Mouse (Mus musculus): ENCODE data around the gene 4930412O13Rik. TPM values are rescaled to one million over a fixed set of nuclear protein-coding genes. Genes with fewer than 3 reads are reported as not detected.

Gene 4930412O13Rik
- polyA plus RNA-seq, 1 experiment from 2014 or later, result 1.7 TPM

DNA sequence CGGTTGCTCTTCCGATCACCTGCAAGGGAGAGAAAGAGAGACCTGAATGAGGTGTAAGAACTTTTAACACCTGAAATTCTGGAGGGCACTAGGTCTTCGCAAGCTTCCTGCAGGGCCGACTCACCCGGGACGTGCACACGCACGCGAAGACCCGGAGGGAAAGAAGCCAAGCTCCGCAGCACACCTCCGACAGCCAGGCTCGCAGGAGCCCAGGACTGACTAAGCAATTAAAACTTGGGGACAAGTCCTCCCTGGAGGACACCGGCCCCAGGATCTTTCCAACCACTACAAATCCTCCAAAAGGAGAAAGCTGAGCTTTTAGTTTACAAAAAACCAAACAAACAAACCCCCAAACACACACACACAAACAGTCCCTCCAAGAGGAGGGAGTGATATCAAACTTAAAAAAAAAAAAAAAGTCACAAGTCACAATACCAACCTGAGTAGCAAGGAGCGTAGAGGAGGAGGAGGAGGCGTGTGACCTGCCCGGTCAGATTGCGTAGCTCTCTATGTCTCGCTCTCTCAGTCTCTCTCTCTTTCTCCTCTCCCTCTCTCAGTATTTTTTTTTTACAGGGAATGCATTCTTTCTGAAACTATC lies 3.0 kb upstream of the 4930412O13Rik start:
- H3K4me1 ChIP-seq (ENCODE audit: control insufficient read depth, insufficient read depth, low read length), result peaks cover 8% of the 10 kb centered on the region; the same call in 1 of the 2 replicates
- H3K4me3 ChIP-seq (replicated peaks; ENCODE audit: low read depth, low read length), result peak overlapping the region; percentile 45
- 2% methylated on average over 19 of the region's 19 CpGs for whole genome bisulfite sequencing
- peak overlapping the region; percentile 87 for H3K27ac ChIP-seq (replicated peaks; ENCODE audit: low read depth, low read length)
- H3K4me2 ChIP-seq (ENCODE audit: low read length), result peak overlapping the region; percentile 65
- peaks cover 80% of the 10 kb centered on the region for H3K27me3 ChIP-seq (ENCODE audit: control insufficient read depth, insufficient read depth, low read length)
- DNase-seq (peak; percentile 55), ATAC-seq (ENCODE audit: low FRiP score, low TSS enrichment) (no peak)
- 0 out of 2 replicates have a peak, but pooled peaks cover 9% of the 10 kb centered on the region for H3K36me3 ChIP-seq (ENCODE audit: control insufficient read depth, insufficient read depth, low read length)
- H3K9ac ChIP-seq (replicated peaks; ENCODE audit: low read length), result peak overlapping the region; percentile 72
- H3K9me3 ChIP-seq (ENCODE audit: control insufficient read depth, low read length), result no peaks in the 10 kb centered on the region

DNA sequence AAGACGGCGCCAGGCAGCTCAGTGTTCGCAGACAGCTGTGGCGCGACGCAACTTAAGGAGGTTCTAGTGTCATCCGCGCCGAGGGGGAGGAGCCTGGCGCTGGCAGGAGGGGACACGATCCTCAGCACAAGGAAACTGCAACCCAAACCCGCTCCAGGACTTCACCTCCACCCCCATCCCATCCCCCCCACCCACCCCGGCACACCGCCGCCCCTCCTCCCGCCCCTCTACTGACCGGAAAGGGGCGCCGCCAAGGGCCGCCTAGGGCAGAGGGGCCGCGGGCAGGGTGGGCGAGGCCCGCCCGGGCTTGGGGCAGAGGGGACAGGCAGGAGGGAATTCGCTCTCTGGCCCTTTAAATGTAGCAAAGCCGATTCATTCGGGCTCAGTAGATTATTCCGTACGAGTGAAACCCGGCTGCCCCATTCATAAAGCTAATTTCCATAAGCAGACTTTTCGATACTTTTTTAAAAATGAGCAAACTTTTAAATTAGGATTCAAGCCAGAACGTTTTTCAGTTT lies 2.4 kb upstream of the 4930412O13Rik start:
- under 1% methylated on average over 33 of the region's 33 CpGs for WGBS
- Histone ChIP-seq H3K36me3 (ENCODE audit: control insufficient read depth, insufficient read depth, low read length) (0 out of 2 replicates have a peak, but pooled peaks cover 9% of the 10 kb centered on the region), H3K4me1 (ENCODE audit: control insufficient read depth, insufficient read depth, low read length) (peaks cover 8% of the 10 kb centered on the region; the same call in 1 of the 2 replicates), H3K27ac (replicated peaks; ENCODE audit: low read depth, low read length) (peak overlapping the region; percentile 87), H3K9me3 (ENCODE audit: control insufficient read depth, low read length) (no peaks in the 10 kb centered on the region), H3K27me3 (ENCODE audit: control insufficient read depth, insufficient read depth, low read length) (peaks cover 75% of the 10 kb centered on the region), H3K9ac (replicated peaks; ENCODE audit: low read length) (peak overlapping the region; percentile 51; the same call in 1 of the 2 replicates), H3K4me2 (ENCODE audit: low read length) (peak overlapping the region; percentile 65), H3K4me3 (replicated peaks; ENCODE audit: low read depth, low read length) (peak overlapping the region; percentile 45)
- DNase-seq (peak; percentile 83), ATAC-seq (ENCODE audit: low FRiP score, low TSS enrichment) (peak; percentile 28; the same call in 1 of the 2 replicates)

DNA sequence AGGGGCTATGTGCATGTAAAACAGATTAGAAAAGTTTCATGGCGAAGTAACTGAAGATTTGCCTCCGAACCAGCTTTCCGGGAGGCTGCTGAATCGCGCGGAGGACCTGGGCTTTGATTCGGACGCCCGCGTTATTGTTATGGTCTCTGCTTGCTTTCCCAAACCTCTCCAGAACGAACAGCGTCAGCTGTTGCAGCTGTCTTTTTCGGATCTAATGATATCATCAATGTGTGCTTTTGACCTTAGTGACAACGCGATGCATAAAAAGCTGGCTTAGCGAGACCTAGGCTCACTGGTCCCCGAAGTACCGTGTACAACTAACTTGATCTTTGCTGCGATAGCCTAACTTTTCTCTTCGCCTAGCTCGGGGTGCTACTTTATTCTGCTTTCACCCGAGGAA lies 2.0 kb upstream of the 4930412O13Rik start:
- H3K36me3 ChIP-seq (ENCODE audit: control insufficient read depth, insufficient read depth, low read length), result 0 out of 2 replicates have a peak, but pooled peaks cover 7% of the 10 kb centered on the region
- H3K9me3 ChIP-seq (ENCODE audit: control insufficient read depth, low read length), result no peaks in the 10 kb centered on the region
- DNase-seq (peak; percentile 60), ATAC-seq (ENCODE audit: low FRiP score, low TSS enrichment) (no peak; the same call in 1 of the 2 replicates)
- peak overlapping the region; percentile 87; the same call in 1 of the 2 replicates for H3K27ac ChIP-seq (replicated peaks; ENCODE audit: low read depth, low read length)
- peak overlapping the region; percentile 51; the same call in 1 of the 2 replicates for H3K9ac ChIP-seq (replicated peaks; ENCODE audit: low read length)
- peaks cover 70% of the 10 kb centered on the region for H3K27me3 ChIP-seq (ENCODE audit: control insufficient read depth, insufficient read depth, low read length)
- H3K4me2 ChIP-seq (ENCODE audit: low read length), result peak overlapping the region; percentile 65
- H3K4me3 ChIP-seq (replicated peaks; ENCODE audit: low read depth, low read length), result peak overlapping the region; percentile 45
- WGBS, result under 1% methylated on average over 22 of the region's 22 CpGs
- H3K4me1 ChIP-seq (ENCODE audit: control insufficient read depth, insufficient read depth, low read length), result peaks cover 8% of the 10 kb centered on the region; the same call in 1 of the 2 replicates

DNA sequence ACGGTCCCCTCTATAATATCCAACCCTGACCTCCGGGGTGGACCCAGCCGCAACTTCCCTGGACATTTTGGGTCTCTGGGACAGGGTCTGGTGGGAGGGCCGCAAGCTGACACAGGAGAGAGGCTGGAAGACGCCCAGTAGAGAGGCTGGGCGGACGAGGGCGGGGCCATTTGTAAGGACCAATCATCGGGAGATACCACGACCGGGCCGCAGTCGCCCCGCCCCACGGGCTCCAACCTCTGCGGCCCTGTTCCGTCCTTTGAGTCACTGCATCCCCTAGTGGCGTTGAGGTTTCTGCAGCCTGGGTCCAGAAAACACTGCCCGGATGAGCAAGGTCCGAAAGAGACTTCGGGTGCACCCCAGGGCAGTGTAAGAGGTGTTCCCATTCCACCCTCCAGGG lies 1.6 kb upstream of the 4930412O13Rik start:
- Histone ChIP-seq H3K4me1 (ENCODE audit: control insufficient read depth, insufficient read depth, low read length) (peaks cover 8% of the 10 kb centered on the region; the same call in 1 of the 2 replicates), H3K27ac (replicated peaks; ENCODE audit: low read depth, low read length) (peak overlapping the region; percentile 89; the same call in 1 of the 2 replicates), H3K9me3 (ENCODE audit: control insufficient read depth, low read length) (no peaks in the 10 kb centered on the region), H3K36me3 (ENCODE audit: control insufficient read depth, insufficient read depth, low read length) (0 out of 2 replicates have a peak, but pooled peaks cover 3% of the 10 kb centered on the region), H3K27me3 (ENCODE audit: control insufficient read depth, insufficient read depth, low read length) (peaks cover 66% of the 10 kb centered on the region), H3K9ac (replicated peaks; ENCODE audit: low read length) (no peak overlapping the region; the same call in 1 of the 2 replicates), H3K4me3 (replicated peaks; ENCODE audit: low read depth, low read length) (peak overlapping the region; percentile 45), H3K4me2 (ENCODE audit: low read length) (peak overlapping the region; percentile 65)
- peak; percentile 93 for DNase-seq
- ATAC-seq (ENCODE audit: low FRiP score, low TSS enrichment), result peak; percentile 88
- WGBS, result under 1% methylated on average over 21 of the region's 21 CpGs

DNA sequence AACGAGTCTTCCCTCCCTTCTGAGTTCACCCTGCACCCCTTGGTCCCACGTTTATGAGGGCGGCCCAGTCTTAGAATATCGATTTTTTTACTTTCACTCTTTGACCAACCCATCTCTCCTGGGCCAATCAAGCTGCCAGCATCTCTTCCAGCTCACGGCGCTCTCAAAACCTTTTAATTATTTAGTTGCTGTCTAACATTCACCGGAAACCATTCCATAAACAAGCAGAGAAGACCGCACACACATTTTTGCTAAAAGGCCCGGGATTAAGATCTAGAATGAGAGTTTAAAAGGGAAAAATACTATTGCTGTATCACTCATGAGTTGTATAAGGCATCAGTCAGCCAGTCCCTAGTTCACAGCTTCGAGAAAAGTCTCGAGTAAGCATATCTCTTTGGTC lies 781 bp upstream of the 4930412O13Rik start:
- H3K4me2 ChIP-seq (ENCODE audit: low read length), result peak overlapping the region; percentile 65
- 2% methylated on average over 11 of the region's 11 CpGs for WGBS

DNA sequence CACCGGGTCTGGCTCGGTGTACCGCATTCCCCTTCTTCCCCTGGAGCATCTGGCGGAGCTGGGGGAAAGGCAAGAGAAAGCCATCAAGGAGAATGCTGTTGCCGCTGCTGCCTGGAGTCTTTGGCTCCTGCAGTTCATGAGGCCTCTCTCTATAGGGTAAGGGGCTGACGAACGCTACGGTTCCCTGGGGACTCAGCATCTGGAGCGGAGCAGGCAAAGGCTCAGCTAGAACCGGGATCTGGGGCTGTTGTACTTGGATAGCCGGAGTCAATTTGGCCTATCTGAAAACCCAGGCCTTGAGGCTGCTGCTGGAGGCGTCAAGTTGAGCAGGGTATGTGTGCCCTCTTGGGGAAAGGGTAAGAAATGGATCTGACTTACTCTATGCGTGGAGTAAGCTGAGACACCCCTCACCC lies 565 bp downstream of the 4930412O13Rik start:
- Histone ChIP-seq H3K4me1 (ENCODE audit: control insufficient read depth, insufficient read depth, low read length) (peaks cover 8% of the 10 kb centered on the region; the same call in 1 of the 2 replicates), H3K27ac (replicated peaks; ENCODE audit: low read depth, low read length) (peak overlapping the region; percentile 89), H3K27me3 (ENCODE audit: control insufficient read depth, insufficient read depth, low read length) (peaks cover 69% of the 10 kb centered on the region), H3K36me3 (ENCODE audit: control insufficient read depth, insufficient read depth, low read length) (no peaks in the 10 kb centered on the region), H3K9ac (replicated peaks; ENCODE audit: low read length) (peak overlapping the region; percentile 69), H3K9me3 (ENCODE audit: control insufficient read depth, low read length) (no peaks in the 10 kb centered on the region), H3K4me3 (replicated peaks; ENCODE audit: low read depth, low read length) (peak overlapping the region; percentile 45), H3K4me2 (ENCODE audit: low read length) (peak overlapping the region; percentile 65)
- 2% methylated on average over 13 of the region's 13 CpGs for whole genome bisulfite sequencing
- ATAC-seq (ENCODE audit: low FRiP score, low TSS enrichment), result no peak
- peak; percentile 70 for DNase-seq

More for the DNA sequence above, 781 bp upstream of the 4930412O13Rik start:
- ATAC-seq (ENCODE audit: low FRiP score, low TSS enrichment) (no peak), DNase-seq (peak; percentile 45)
- peaks cover 66% of the 10 kb centered on the region for H3K27me3 ChIP-seq (ENCODE audit: control insufficient read depth, insufficient read depth, low read length)
- H3K27ac ChIP-seq (replicated peaks; ENCODE audit: low read depth, low read length), result peak overlapping the region; percentile 89
- peaks cover 8% of the 10 kb centered on the region; the same call in 1 of the 2 replicates for H3K4me1 ChIP-seq (ENCODE audit: control insufficient read depth, insufficient read depth, low read length)
- H3K36me3 ChIP-seq (ENCODE audit: control insufficient read depth, insufficient read depth, low read length), result no peaks in the 10 kb centered on the region
- peak overlapping the region; percentile 69 for H3K9ac ChIP-seq (replicated peaks; ENCODE audit: low read length)
- peak overlapping the region; percentile 45 for H3K4me3 ChIP-seq (replicated peaks; ENCODE audit: low read depth, low read length)
- no peaks in the 10 kb centered on the region for H3K9me3 ChIP-seq (ENCODE audit: control insufficient read depth, low read length)

DNA sequence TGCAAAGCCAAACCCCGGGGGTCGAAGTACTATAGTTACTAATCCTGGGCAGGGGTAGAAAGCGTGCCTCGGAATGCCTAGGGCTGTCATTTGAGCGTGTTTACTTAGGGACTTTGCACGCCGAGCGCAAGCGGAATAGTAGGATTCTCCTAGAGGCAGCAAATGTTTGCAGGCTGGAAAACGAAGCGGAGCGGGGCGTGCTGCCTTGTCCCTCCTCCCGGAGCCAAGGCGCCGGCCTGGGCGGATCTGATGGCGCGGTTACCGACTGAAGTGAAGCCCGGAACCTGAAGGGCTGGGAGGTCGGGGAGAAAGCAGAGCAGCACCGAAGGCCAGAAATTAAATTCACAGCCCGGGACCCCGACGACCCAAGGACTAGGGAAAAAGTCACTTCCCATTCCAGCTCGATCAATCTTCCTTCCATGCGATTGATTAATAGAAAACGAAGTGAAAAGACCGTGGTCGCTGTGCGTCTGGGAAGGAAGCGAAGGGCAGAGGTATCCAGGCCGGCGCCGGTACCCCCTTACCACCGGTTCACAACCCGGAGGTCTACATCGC lies 1.4 kb downstream of the 4930412O13Rik start:
- Histone ChIP-seq H3K4me2 (ENCODE audit: low read length) (peak overlapping the region; percentile 65), H3K4me3 (replicated peaks; ENCODE audit: low read depth, low read length) (peak overlapping the region; percentile 45), H3K9ac (replicated peaks; ENCODE audit: low read length) (peak overlapping the region; percentile 69), H3K27ac (replicated peaks; ENCODE audit: low read depth, low read length) (peak overlapping the region; percentile 89), H3K4me1 (ENCODE audit: control insufficient read depth, insufficient read depth, low read length) (peaks cover 8% of the 10 kb centered on the region; the same call in 1 of the 2 replicates), H3K27me3 (ENCODE audit: control insufficient read depth, insufficient read depth, low read length) (peaks cover 75% of the 10 kb centered on the region), H3K36me3 (ENCODE audit: control insufficient read depth, insufficient read depth, low read length) (no peaks in the 10 kb centered on the region), H3K9me3 (ENCODE audit: control insufficient read depth, low read length) (no peaks in the 10 kb centered on the region)
- WGBS, result under 1% methylated on average over 39 of the region's 39 CpGs
- DNase-seq (peak; percentile 70), ATAC-seq (ENCODE audit: low FRiP score, low TSS enrichment) (no peak)

DNA sequence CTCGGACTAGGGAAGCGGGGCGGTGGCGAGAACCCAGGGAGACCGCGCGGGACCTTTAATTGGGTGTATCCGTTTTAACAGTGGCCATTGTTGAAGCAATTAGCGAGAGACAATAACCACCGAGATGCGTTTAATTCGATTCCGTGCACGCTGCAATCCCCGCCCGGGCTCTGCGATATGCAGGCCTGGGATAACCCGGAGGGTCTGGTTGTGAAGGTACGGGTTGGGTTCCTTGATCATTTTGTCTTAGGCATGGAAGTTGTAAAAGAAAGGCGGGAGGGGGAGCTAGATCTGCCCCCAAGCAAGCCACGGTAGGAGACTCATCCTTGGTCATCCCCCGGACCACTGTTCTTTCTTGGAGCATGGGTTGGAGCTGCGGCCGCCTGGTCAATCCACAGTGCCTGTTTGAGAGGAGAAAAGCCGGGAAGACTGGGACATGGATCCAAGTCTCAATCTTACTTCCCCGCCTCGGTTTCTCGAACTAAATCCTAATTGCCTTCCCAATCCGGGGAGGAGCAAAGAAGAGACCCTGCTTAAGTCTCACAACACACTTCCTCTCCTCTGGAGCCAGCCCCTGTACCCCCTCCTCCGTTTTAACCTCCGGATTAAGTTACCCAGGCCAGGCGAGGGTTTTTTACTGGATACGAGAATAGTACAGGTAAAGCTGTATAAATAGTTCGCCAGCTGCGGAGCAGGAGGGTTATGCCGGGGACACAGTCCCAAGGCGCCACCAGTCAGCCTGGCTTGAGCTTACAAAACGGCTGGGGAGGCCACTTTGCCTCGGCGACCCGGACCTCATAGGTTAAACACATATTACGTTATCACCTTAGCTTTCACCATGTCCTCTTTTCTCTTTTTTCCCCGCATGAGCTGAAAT lies 2.1 kb downstream of the 4930412O13Rik start:
- H3K4me3 ChIP-seq (replicated peaks; ENCODE audit: low read depth, low read length), result peak overlapping the region; percentile 45
- peak overlapping the region; percentile 89 for H3K27ac ChIP-seq (replicated peaks; ENCODE audit: low read depth, low read length)
- peak overlapping the region; percentile 69 for H3K9ac ChIP-seq (replicated peaks; ENCODE audit: low read length)
- H3K4me1 ChIP-seq (ENCODE audit: control insufficient read depth, insufficient read depth, low read length), result peaks cover 8% of the 10 kb centered on the region; the same call in 1 of the 2 replicates
- H3K4me2 ChIP-seq (ENCODE audit: low read length), result peak overlapping the region; percentile 65
- DNase-seq, result peak; percentile 61
- no peak for ATAC-seq (ENCODE audit: low FRiP score, low TSS enrichment)
- no peaks in the 10 kb centered on the region for H3K9me3 ChIP-seq (ENCODE audit: control insufficient read depth, low read length)
- WGBS, result under 1% methylated on average over 43 of the region's 43 CpGs
- no peaks in the 10 kb centered on the region for H3K36me3 ChIP-seq (ENCODE audit: control insufficient read depth, insufficient read depth, low read length)
- H3K27me3 ChIP-seq (ENCODE audit: control insufficient read depth, insufficient read depth, low read length), result peaks cover 75% of the 10 kb centered on the region

Data from midbrain, embryonic 14.5 days (tissue).